Mouse (Mus musculus): Measurements from ENCODE around the gene Lrrfip1. TPM values are rescaled to one million over a fixed set of nuclear protein-coding genes. Genes with fewer than 3 reads are reported as not detected.

The Lrrfip1 gene
- polyA plus RNA-seq, 2 experiments: 9.4 to 12.5 TPM

- no peak overlapping the region for H3K9ac ChIP-seq (replicated peaks)
- WGBS (ENCODE audit: insufficient replicate concordance): 21% methylated on average over 7 of the region's 7 CpGs
- H3K27ac ChIP-seq: no peak overlapping the region
- DNase-seq (ENCODE audit: low read depth in 3 of 3, low spot score in 3 of 3) (peak in 1 of 3 experiments; percentile 35), ATAC-seq (ENCODE audit: insufficient read depth) (no peak)
- no peak overlapping the region for H3K4me3 ChIP-seq (ENCODE audit: insufficient read depth in 1 of 2, low read depth in 2 of 2, low read length in 2 of 2)
- H3K4me2 ChIP-seq (ENCODE audit: low read depth): no peak overlapping the region
- no peaks in the 10 kb centered on the region for H3K36me3 ChIP-seq (replicated peaks; ENCODE audit: control insufficient read depth, insufficient read depth, low read depth)
- no peaks in the 10 kb centered on the region for H3K9me3 ChIP-seq (ENCODE audit: control insufficient read depth, low read length)
- TF ChIP-seq CTCF (IDR thresholded peaks at IDR 0.05; ENCODE audit: low read depth) (peak; percentile 84), EP300 (IDR thresholded peaks at IDR 0.05; ENCODE audit: low read depth) (no peak)
- H3K4me1 ChIP-seq (replicated peaks; ENCODE audit: control insufficient read depth in 2 of 2, insufficient read depth in 2 of 2, low read length in 1 of 2): no peaks in the 10 kb centered on the region; a peak in 1 of 4 replicates
- no peaks in the 10 kb centered on the region for H3K27me3 ChIP-seq (ENCODE audit: control insufficient read depth, insufficient read depth, low read length)
Measured at GRCm38 (mm10) chr1:90956245-90957096, 42.1 kb upstream of the Lrrfip1 start.

- WGBS (ENCODE audit: insufficient replicate concordance): 20% methylated on average over 4 of the region's 4 CpGs
- Histone ChIP-seq H3K27ac (no peak overlapping the region), H3K4me3 (ENCODE audit: insufficient read depth in 1 of 2, low read depth in 2 of 2, low read length in 2 of 2) (no peak overlapping the region), H3K36me3 (replicated peaks; ENCODE audit: control insufficient read depth, insufficient read depth, low read depth) (no peaks in the 10 kb centered on the region), H3K9ac (replicated peaks) (no peak overlapping the region), H3K9me3 (ENCODE audit: control insufficient read depth, low read length) (no peaks in the 10 kb centered on the region), H3K4me2 (ENCODE audit: low read depth) (no peak overlapping the region), H3K4me1 (replicated peaks; ENCODE audit: control insufficient read depth in 2 of 2, insufficient read depth in 2 of 2, low read length in 1 of 2) (0 out of 4 replicates have a peak, but pooled peaks cover 0 to 3% of the 10 kb centered on the region in 2 experiments), H3K27me3 (ENCODE audit: control insufficient read depth, insufficient read depth, low read length) (no peaks in the 10 kb centered on the region)
- DNase-seq (ENCODE audit: low read depth in 3 of 3, low spot score in 3 of 3): no peak
- no peak for ATAC-seq (ENCODE audit: insufficient read depth)
- TF ChIP-seq CTCF (IDR thresholded peaks at IDR 0.05; ENCODE audit: low read depth) (no peak), EP300 (IDR thresholded peaks at IDR 0.05; ENCODE audit: low read depth) (no peak)
Measured at GRCm38 (mm10) chr1:90962526-90962925, 36.0 kb upstream of the Lrrfip1 start.

DNA sequence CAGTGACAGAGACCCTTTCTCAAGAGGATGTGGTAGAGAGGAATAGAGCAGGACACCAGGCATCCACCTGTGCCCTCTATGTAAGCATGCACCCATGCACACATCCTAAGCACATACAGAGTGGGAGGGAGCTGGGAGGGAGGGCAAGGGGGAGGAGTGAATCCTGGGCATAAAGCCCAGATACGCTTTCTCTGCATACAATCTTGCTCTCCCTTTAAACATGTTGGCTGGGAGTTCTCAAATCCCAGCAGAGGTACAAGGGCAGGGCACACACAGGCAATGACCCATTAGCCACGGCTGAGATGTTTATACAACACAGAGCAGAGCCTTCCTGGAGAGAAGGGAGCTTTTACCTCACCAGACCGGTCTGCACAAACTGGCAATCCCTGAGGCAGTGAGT lies 35.5 kb upstream of the Lrrfip1 start:
- ATAC-seq (ENCODE audit: insufficient read depth) (no peak), DNase-seq (ENCODE audit: low read depth in 3 of 3, low spot score in 3 of 3) (no peak)
- Histone ChIP-seq H3K9me3 (ENCODE audit: control insufficient read depth, low read length) (no peaks in the 10 kb centered on the region), H3K27me3 (ENCODE audit: control insufficient read depth, insufficient read depth, low read length) (no peaks in the 10 kb centered on the region), H3K27ac (no peak overlapping the region), H3K4me2 (ENCODE audit: low read depth) (no peak overlapping the region), H3K9ac (replicated peaks) (no peak overlapping the region), H3K4me3 (ENCODE audit: insufficient read depth in 1 of 2, low read depth in 2 of 2, low read length in 2 of 2) (no peak overlapping the region), H3K36me3 (replicated peaks; ENCODE audit: control insufficient read depth, insufficient read depth, low read depth) (no peaks in the 10 kb centered on the region), H3K4me1 (replicated peaks; ENCODE audit: control insufficient read depth in 2 of 2, insufficient read depth in 2 of 2, low read length in 1 of 2) (0 out of 4 replicates have a peak, but pooled peaks cover 0 to 3% of the 10 kb centered on the region in 2 experiments)
- 39% methylated on average over 3 of the region's 3 CpGs for WGBS (ENCODE audit: insufficient replicate concordance)
- no peak for TF ChIP-seq EP300 (IDR thresholded peaks at IDR 0.05; ENCODE audit: low read depth)
- TF ChIP-seq CTCF (IDR thresholded peaks at IDR 0.05; ENCODE audit: low read depth): no peak

DNA sequence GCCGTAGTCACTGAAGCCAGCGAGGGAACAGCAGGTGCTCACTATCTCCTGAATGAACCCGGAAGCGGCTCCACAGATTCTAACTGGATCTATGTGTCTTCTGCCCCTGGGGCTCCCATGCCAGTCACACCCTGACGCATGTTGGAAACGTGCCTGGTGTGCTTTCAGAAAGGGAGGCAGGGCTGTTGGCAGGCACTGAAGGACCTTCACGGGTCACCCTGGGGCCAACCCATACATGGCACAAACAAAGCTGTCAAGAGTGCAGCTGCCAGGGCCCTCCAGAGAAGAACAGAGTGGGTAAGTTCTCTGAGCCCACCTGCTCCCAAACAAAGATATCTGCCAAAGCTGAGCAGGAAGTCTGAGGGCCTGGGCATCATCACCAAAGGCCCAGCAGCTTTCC lies 31.0 kb upstream of the Lrrfip1 start:
- Histone ChIP-seq H3K4me2 (ENCODE audit: low read depth) (no peak overlapping the region), H3K27ac (no peak overlapping the region), H3K36me3 (replicated peaks; ENCODE audit: control insufficient read depth, insufficient read depth, low read depth) (no peaks in the 10 kb centered on the region), H3K27me3 (ENCODE audit: control insufficient read depth, insufficient read depth, low read length) (no peaks in the 10 kb centered on the region), H3K4me3 (ENCODE audit: insufficient read depth in 1 of 2, low read depth in 2 of 2, low read length in 2 of 2) (no peak overlapping the region), H3K9me3 (ENCODE audit: control insufficient read depth, low read length) (no peaks in the 10 kb centered on the region), H3K9ac (replicated peaks) (no peak overlapping the region), H3K4me1 (replicated peaks; ENCODE audit: control insufficient read depth in 2 of 2, insufficient read depth in 2 of 2, low read length in 1 of 2) (peaks cover 0 to 5% of the 10 kb centered on the region in 2 experiments; a peak in 1 of 4 replicates)
- TF ChIP-seq EP300 (IDR thresholded peaks at IDR 0.05; ENCODE audit: low read depth) (no peak), CTCF (IDR thresholded peaks at IDR 0.05; ENCODE audit: low read depth) (no peak)
- no peak for ATAC-seq (ENCODE audit: insufficient read depth)
- no peak for DNase-seq (ENCODE audit: low read depth in 3 of 3, low spot score in 3 of 3)
- WGBS (ENCODE audit: insufficient replicate concordance): 67% methylated on average over 7 of the region's 7 CpGs

DNA sequence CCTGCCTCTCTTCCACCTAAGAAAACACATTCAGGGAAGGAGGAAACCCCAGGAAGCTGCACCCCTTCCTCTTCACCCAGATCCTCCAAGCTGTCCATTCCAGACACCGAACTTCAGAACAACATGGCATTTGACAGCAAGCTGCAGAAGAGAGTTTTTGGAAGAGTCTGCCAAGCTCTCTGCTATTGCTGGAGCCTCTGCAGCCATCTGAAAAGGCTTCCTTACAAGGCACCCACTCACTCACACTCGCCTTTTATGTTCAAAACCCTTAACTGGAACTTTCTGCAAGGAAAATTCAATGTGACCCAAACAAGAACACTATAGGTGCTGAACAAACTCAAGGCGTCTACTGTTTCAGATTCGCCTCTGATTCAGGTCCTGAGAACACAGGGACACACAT lies 29.9 kb upstream of the Lrrfip1 start:
- TF ChIP-seq CTCF (IDR thresholded peaks at IDR 0.05; ENCODE audit: low read depth) (no peak), EP300 (IDR thresholded peaks at IDR 0.05; ENCODE audit: low read depth) (no peak)
- no peak overlapping the region for H3K9ac ChIP-seq (replicated peaks)
- peak overlapping the region in 1 of 2 experiments; percentile 55; a peak in 1 of 4 replicates for H3K4me3 ChIP-seq (ENCODE audit: insufficient read depth in 1 of 2, low read depth in 2 of 2, low read length in 2 of 2)
- no peaks in the 10 kb centered on the region for H3K9me3 ChIP-seq (ENCODE audit: control insufficient read depth, low read length)
- peaks cover 0 to 2% of the 10 kb centered on the region in 2 experiments; a peak in 1 of 4 replicates for H3K4me1 ChIP-seq (replicated peaks; ENCODE audit: control insufficient read depth in 2 of 2, insufficient read depth in 2 of 2, low read length in 1 of 2)
- ATAC-seq (ENCODE audit: insufficient read depth): no peak
- no peaks in the 10 kb centered on the region for H3K27me3 ChIP-seq (ENCODE audit: control insufficient read depth, insufficient read depth, low read length)
- H3K4me2 ChIP-seq (ENCODE audit: low read depth): peak overlapping the region; percentile 27
- WGBS (ENCODE audit: insufficient replicate concordance): 41% methylated on average over 4 of the region's 4 CpGs
- no peak for DNase-seq (ENCODE audit: low read depth in 3 of 3, low spot score in 3 of 3)
- H3K27ac ChIP-seq: no peak overlapping the region
- no peaks in the 10 kb centered on the region for H3K36me3 ChIP-seq (replicated peaks; ENCODE audit: control insufficient read depth, insufficient read depth, low read depth)

All from liver, embryonic 14.5 days (tissue).